8 mouse cellular contexts compared by ENCODE assay signal in the genomic region with DNA sequence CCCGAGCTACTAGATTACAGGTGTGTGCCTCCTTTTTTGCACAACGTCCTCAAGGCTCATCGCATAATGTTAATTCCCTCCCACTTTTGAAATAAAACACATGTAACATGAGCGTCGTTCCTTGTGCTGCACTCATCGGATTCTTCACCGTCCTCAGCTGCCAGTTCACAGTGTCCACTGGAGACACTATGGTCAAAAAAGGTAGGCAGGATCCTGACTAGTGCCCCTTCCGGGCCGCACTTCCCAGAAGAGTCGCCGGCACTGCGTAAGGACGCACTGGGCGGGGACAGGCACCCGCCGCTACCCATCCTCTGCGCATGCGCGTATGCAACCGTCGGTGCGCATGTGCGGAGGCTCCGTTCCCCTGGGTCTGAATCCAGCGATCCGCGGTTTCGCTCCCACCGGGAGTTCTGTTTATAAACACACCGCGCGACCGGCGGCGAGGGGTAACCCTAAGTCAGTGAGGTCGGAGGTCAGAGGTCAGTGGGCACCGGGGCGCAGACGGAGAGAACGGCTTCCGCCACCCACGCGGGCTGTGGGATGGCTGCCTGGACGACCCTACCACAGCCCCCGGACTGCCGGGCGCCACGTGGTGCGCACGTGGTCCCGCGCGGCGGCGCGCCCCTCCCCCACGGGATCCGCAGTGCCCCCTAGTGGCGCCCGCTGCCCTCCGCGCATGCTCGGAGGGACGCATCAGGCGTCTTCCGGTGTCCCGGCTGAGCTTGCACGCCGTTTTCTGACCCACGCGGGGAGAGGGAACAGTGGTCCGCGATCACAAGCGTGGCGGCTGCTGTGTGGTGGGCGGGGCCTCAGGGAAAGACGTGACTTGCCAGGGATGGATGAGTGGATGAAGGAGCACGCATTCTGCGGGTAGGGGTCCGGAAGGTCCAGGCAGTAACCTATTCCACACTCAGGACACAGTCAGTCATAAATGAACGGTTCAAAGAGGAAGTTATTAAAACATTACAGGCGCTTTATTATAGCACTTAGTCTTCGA. TPM values are rescaled to one million over a fixed set of nuclear protein-coding genes. Genes with fewer than 3 reads are reported as not detected.
DNase-seq lines count a peak whose midpoint lies in the region; ATAC-seq lines count a peak whose summit lies in the region.

No protein-coding gene starts in this region.

- DNase-seq in B cell, adult 2 months, result peak; percentile 99
- DNase-seq in brain, adult 2 months (ENCODE audit: low read depth, low spot score), result peak; percentile 97
- DNase-seq in heart, embryonic 10.5 days (ENCODE audit: low spot score), result peak; percentile 98
- DNase-seq in liver, result peak; percentile 98
- DNase-seq in spleen, postnatal 4 days (ENCODE audit: low spot score in 2 of 2), result peak; percentile 98 to 100

- H3K36me3 ChIP-seq in heart, embryonic 10.5 days, result 0 out of 2 replicates have a peak, but pooled peaks cover 6% of the 10 kb centered on the region
- no peaks in the 10 kb centered on the region for H3K36me3 ChIP-seq in kidney, embryonic 15.5 days

- H3K4me3 ChIP-seq in heart, embryonic 10.5 days, result peak overlapping the region; percentile 72
- peak overlapping the region; percentile 72 for H3K4me3 ChIP-seq in kidney, embryonic 15.5 days (replicated peaks)

- H3K4me2 ChIP-seq in kidney, embryonic 15.5 days, result peak overlapping the region; percentile 62

- H3K9ac ChIP-seq in kidney, embryonic 15.5 days, result peak overlapping the region; percentile 72

- peak; percentile 96 for ATAC-seq in erythroblast, adult 5-6 weeks (replicated peaks; ENCODE audit: low FRiP score, poor library complexity, severe bottlenecking)
- ATAC-seq in kidney, embryonic 15.5 days (replicated peaks; ENCODE audit: low FRiP score), result peak; percentile 93
- ATAC-seq in monocyte, adult 5-6 weeks (replicated peaks; ENCODE audit: insufficient number of reproducible peaks, low FRiP score, low TSS enrichment, poor library complexity, severe bottlenecking), result peak; percentile 89

- 1% methylated on average over 83 of the region's 83 CpGs for WGBS in heart, embryonic 10.5 days
- under 1% methylated on average over 83 of the region's 83 CpGs for WGBS in kidney, embryonic 15.5 days

- H3K4me1 ChIP-seq in heart, embryonic 10.5 days, result peaks cover 24% of the 10 kb centered on the region
- peaks cover 27% of the 10 kb centered on the region for H3K4me1 ChIP-seq in kidney, embryonic 15.5 days

- H3K27ac ChIP-seq in heart, embryonic 10.5 days, result peak overlapping the region; percentile 91
- peak overlapping the region; percentile 83 for H3K27ac ChIP-seq in kidney, embryonic 15.5 days

- H3K27me3 ChIP-seq in heart, embryonic 10.5 days (ENCODE audit: insufficient read depth, poor library complexity, severe bottlenecking), result no peaks in the 10 kb centered on the region
- no peaks in the 10 kb centered on the region for H3K27me3 ChIP-seq in kidney, embryonic 15.5 days

- H3K9me3 ChIP-seq in heart, embryonic 10.5 days, result no peaks in the 10 kb centered on the region
- no peaks in the 10 kb centered on the region for H3K9me3 ChIP-seq in kidney, embryonic 15.5 days (replicated peaks)

RNA-seq across cellular contexts. Expression of gene Foxk1, which starts 33.9 kb away (rescaled TPM):
- 3.7 and 5.0 TPM in 2 replicates for total RNA-seq in erythroblast, adult 5-6 weeks (2015; ENCODE audit: low replicate concordance)
- total RNA-seq in erythroblast, adult 5-6 weeks (2017; ENCODE audit: low replicate concordance), result 2.0 and 2.8 TPM in 2 replicates
- 3.3 and 4.5 TPM in 2 replicates for polyA plus RNA-seq in heart, embryonic 10.5 days (2016; fragmentation: Nextera tagmentation; extraction: Ambion mirVana)
- polyA plus RNA-seq in kidney, embryonic 15.5 days (2015; fragmentation: Nextera tagmentation; extraction: Ambion mirVana), result 6.4 and 7.7 TPM in 2 replicates
- 17.6 to 31.2 TPM (median 21.7 TPM) in 3 replicates for total RNA-seq in monocyte, adult 5-6 weeks (2017)

Comparison
In these comparisons a context has a peak if more than half of its experiments do, and no peak if none do; other contexts are left out.
1. Peak in every context shown above with its lines: DNase-seq, ATAC-seq, H3K4me3 ChIP-seq and H3K27ac ChIP-seq.